Mouse (Mus musculus) cerebellum, adult 2 months (tissue): ENCODE measurements at regions not wholly inside any gene's neighbourhood (a gene's known extent, or its start where the extent isn't known, plus 50 kb on each side); places are given as distances from the start of the nearest gene placed in this dataset.

Source experiments
- CTCF ChIP-seq: fragments of 200-500 bp; IDR thresholded peaks from 2 replicates; pipeline ENCODE4 v1.5.1; 2011; ENCODE audit warnings: low read depth, mild to moderate bottlenecking, control low read depth, low read length, moderate library complexity, borderline replicate concordance; ENCODE audit not compliant: insufficient read depth
- POLR2A ChIP-seq: fragments of 200-500 bp; IDR thresholded peaks from 2 replicates; pipeline ENCODE4 v1.6.1; 2011; ENCODE audit warnings: low read length, control low read depth, borderline replicate concordance; ENCODE audit not compliant: insufficient read depth

- TF ChIP-seq POLR2A, result no peak
- TF ChIP-seq CTCF, result no peak
Measured at GRCm38 (mm10) chr10:8088737-8089136, 132.7 kb upstream of the Tab2 start.
